Mouse (Mus musculus) liver, adult 2 months (tissue): ENCODE data around the gene Tuba1a. TPM values are rescaled to one million over a fixed set of nuclear protein-coding genes. Genes with fewer than 3 reads are reported as not detected.

Source experiments
- DNase-seq: peaks from one replicate; pipeline ENCODE4 v3.0.0-alpha.2; 2011; ENCODE audit warnings: low read depth, low spot score; ENCODE audit errors: extremely low read depth
- H3K27ac ChIP-seq: fragments of 200-500 bp; replicated peaks from 2 replicates; pipeline ENCODE4 v1.5.1; 2012; ENCODE audit warnings: low read depth, mild to moderate bottlenecking, control low read depth, inconsistent platforms, low read length; ENCODE audit not compliant: insufficient read depth
- H3K27me3 ChIP-seq: fragments of 200-500 bp; 2 replicates; pipeline ENCODE4 v1.6.1; 2012; ENCODE audit warnings: mild to moderate bottlenecking, moderate library complexity, low read length, inconsistent platforms; ENCODE audit not compliant: control insufficient read depth, insufficient read depth
- H3K36me3 ChIP-seq: fragments of 200-500 bp; 2 replicates; pipeline ENCODE4 v1.6.1; 2012; ENCODE audit warnings: low read length, inconsistent platforms; ENCODE audit not compliant: control insufficient read depth, insufficient read depth
- H3K4me1 ChIP-seq: fragments of 200-500 bp; 2 replicates; pipeline ENCODE4 v1.6.1; 2011; ENCODE audit warnings: low read length; ENCODE audit not compliant: control insufficient read depth, insufficient read depth
- H3K4me3 ChIP-seq: fragments of 200-500 bp; 2 replicates; pipeline ENCODE4 v1.5.1; 2011; ENCODE audit warnings: low read depth, mild to moderate bottlenecking, control low read depth, low read length, moderate library complexity; ENCODE audit not compliant: insufficient read depth
- H3K79me2 ChIP-seq: fragments of 200-500 bp; 2 replicates; pipeline ENCODE4 v1.6.1; 2012; ENCODE audit warnings: inconsistent platforms, mild to moderate bottlenecking, low read length, moderate library complexity; ENCODE audit not compliant: control insufficient read depth, insufficient read depth
- H3K9ac ChIP-seq: fragments of 200-500 bp; 2 replicates; pipeline ENCODE4 v1.6.1; 2012; ENCODE audit warnings: low read depth, mild to moderate bottlenecking, control low read depth, inconsistent platforms, low read length
- CTCF ChIP-seq: fragments of 200-500 bp; IDR thresholded peaks from 2 replicates; pipeline ENCODE4 v1.5.1; 2011; ENCODE audit warnings: low read depth, low read length, control low read depth
- POLR2A ChIP-seq: fragments of 200-500 bp; IDR thresholded peaks from 2 replicates; pipeline ENCODE4 v1.6.1; 2011; ENCODE audit warnings: low read length, control low read depth; ENCODE audit not compliant: insufficient read depth; ENCODE audit errors: extremely low read depth
- WGBS: fragments of 180-500 bp; shearing (Covaris S2); methylation state at CpG from one replicate; pipeline ENCODE4 v1.1.7; 2018; 5-methylcytosine and 5-hydroxymethylcytosine counted together
- polyA plus RNA-seq: library from polyadenylated mRNA; depleted of rRNA; stranded (reverse); fragments of >200 nt; gene quantifications from 2 replicates; pipeline ENCODE4 v1.2.3, GENCODE M21; 2012; rRNA removed
- total RNA-seq: library from RNA; depleted of rRNA; stranded (reverse); fragments of >200 nt; gene quantifications from 2 replicates; pipeline ENCODE4 v1.2.3, GENCODE M21; 2014; rRNA removed

Tuba1a gene
- total and polyA plus RNA-seq, 2 experiments = 8.4 to 13.7 TPM

- peaks cover 9% of the 10 kb centered on the region; the same call in 1 of the 2 replicates for H3K79me2 ChIP-seq
- H3K4me1 ChIP-seq = peaks cover 11% of the 10 kb centered on the region
- no peak overlapping the region for H3K4me3 ChIP-seq
- WGBS = 98% methylated on average over 6 of the region's 6 CpGs
- DNase-seq = no peak
- TF ChIP-seq CTCF (no peak), POLR2A (no peak)
- no peaks in the 10 kb centered on the region for H3K27me3 ChIP-seq
- H3K36me3 ChIP-seq = peaks cover 12% of the 10 kb centered on the region
- no peak overlapping the region for H3K27ac ChIP-seq
- H3K9ac ChIP-seq = no peak overlapping the region
Observed at GRCm38 (mm10) chr15:98914903-98915302, 38.6 kb downstream of the Tuba1a start.

DNA sequence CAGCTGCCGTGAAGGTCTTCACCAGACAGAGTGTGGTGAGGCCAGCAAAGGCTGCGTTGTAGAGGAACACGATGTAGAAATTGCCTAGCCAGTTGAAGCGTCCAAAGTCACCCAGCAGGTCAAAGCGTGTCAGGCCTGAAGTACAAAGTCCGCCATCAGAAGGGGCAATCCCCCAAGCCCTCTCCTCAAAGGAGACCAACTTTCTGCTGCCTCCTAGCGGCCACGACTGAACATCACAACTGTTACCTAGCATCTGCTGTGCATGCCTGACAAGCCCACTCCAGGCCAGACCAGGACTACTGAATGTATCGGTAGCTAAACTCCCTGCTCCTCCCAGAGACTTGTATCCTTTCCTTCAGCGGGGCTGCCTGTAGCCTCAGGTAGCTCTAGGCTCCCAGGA, 48.8 kb downstream of the Tuba1a start:
- Histone ChIP-seq H3K27ac (no peak overlapping the region), H3K79me2 (no peaks in the 10 kb centered on the region), H3K9ac (no peak overlapping the region), H3K4me1 (no peaks in the 10 kb centered on the region), H3K27me3 (no peaks in the 10 kb centered on the region), H3K4me3 (no peak overlapping the region), H3K36me3 (peaks cover 4% of the 10 kb centered on the region; the same call in 1 of the 2 replicates)
- TF ChIP-seq CTCF (peak; percentile 73), POLR2A (no peak)
- DNase-seq = no peak
- 51% methylated on average over 10 of the region's 10 CpGs for WGBS

GRCm38 (mm10) chr15:98902600-98902999, 50.9 kb downstream of the Tuba1a start:
- H3K9ac ChIP-seq = no peak overlapping the region
- H3K4me3 ChIP-seq = no peak overlapping the region
- peaks cover under 1% of the 10 kb centered on the region; the same call in 1 of the 2 replicates for H3K27me3 ChIP-seq
- H3K36me3 ChIP-seq = peaks cover 3% of the 10 kb centered on the region; the same call in 1 of the 2 replicates
- 98% methylated on average over 2 of the region's 2 CpGs for WGBS
- H3K27ac ChIP-seq = no peak overlapping the region
- no peaks in the 10 kb centered on the region for H3K79me2 ChIP-seq
- TF ChIP-seq POLR2A = no peak
- no peak for TF ChIP-seq CTCF
- no peak for DNase-seq
- H3K4me1 ChIP-seq = no peaks in the 10 kb centered on the region

DNA sequence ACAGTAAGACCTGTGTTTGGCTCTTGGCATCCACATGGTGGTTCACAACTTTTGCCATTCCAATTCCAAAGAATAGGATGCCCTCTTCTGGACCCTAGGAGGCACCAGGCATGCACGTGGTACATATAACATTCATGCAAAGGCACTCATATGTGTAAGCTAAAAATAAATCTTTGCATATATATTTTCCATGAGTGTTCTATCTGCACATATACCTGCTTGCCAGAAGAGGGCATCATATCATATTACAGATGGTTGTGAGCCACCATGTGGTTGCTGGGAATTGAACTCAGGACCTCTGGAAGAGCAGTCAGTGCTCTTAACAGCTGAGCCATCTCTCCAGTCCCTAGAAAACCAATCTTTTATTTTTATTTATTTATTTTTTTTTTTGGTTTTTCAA, 52.0 kb downstream of the Tuba1a start:
- DNase-seq = no peak
- no peak overlapping the region for H3K27ac ChIP-seq
- no peaks in the 10 kb centered on the region for H3K4me1 ChIP-seq
- no peak for TF ChIP-seq CTCF
- TF ChIP-seq POLR2A = no peak
- WGBS = 83% methylated on average over 1 of the region's 1 CpGs
- H3K4me3 ChIP-seq = no peak overlapping the region
- H3K36me3 ChIP-seq = no peaks in the 10 kb centered on the region
- H3K79me2 ChIP-seq = no peaks in the 10 kb centered on the region
- no peak overlapping the region for H3K9ac ChIP-seq
- peaks cover 7% of the 10 kb centered on the region; the same call in 1 of the 2 replicates for H3K27me3 ChIP-seq

Other genes with a start within 250 kb of the Tuba1a start
- not detected in 2 replicates for gene Ccdc65, start 245.5 kb downstream of the Tuba1a start, total RNA-seq
- not detected in 2 replicates for gene Ccdc65, start 245.5 kb downstream of the Tuba1a start, polyA plus RNA-seq
- 22.4 and 26.6 TPM in 2 replicates for gene Fkbp11, start 225.5 kb downstream of the Tuba1a start, total RNA-seq
- 12.2 and 22.4 TPM in 2 replicates for gene Fkbp11, start 225.5 kb downstream of the Tuba1a start, polyA plus RNA-seq
- gene Arf3, start 190.5 kb downstream of the Tuba1a start, total RNA-seq = 10.5 and 14.0 TPM in 2 replicates
- gene Arf3, start 190.5 kb downstream of the Tuba1a start, polyA plus RNA-seq = 41.3 and 43.0 TPM in 2 replicates
- gene Wnt10b, start 175.6 kb downstream of the Tuba1a start, total RNA-seq = 0.47 TPM in 1 of 2 replicates, not detected in the other
- not detected in 2 replicates for gene Wnt10b, start 175.6 kb downstream of the Tuba1a start, polyA plus RNA-seq
- gene Wnt1, start 163.8 kb downstream of the Tuba1a start, total RNA-seq = not detected in 2 replicates
- not detected in 2 replicates for gene Wnt1, start 163.8 kb downstream of the Tuba1a start, polyA plus RNA-seq
- gene Ddn, start 144.2 kb downstream of the Tuba1a start, total RNA-seq = 0.13 TPM in 1 of 2 replicates, not detected in the other
- not detected in 2 replicates for gene Ddn, start 144.2 kb downstream of the Tuba1a start, polyA plus RNA-seq
- gene Prkag1, start 122.2 kb downstream of the Tuba1a start, total RNA-seq = 40.1 and 41.4 TPM in 2 replicates
- gene Prkag1, start 122.2 kb downstream of the Tuba1a start, polyA plus RNA-seq = 35.6 and 37.7 TPM in 2 replicates
- gene Kmt2d, start 82.5 kb downstream of the Tuba1a start, total RNA-seq = 6.6 and 10.1 TPM in 2 replicates
- gene Kmt2d, start 82.5 kb downstream of the Tuba1a start, polyA plus RNA-seq = 7.1 and 10.3 TPM in 2 replicates
- 0.94 and 1.8 TPM in 2 replicates for gene Rhebl1, start 59.2 kb downstream of the Tuba1a start, total RNA-seq
- gene Rhebl1, start 59.2 kb downstream of the Tuba1a start, polyA plus RNA-seq = 0.35 and 0.37 TPM in 2 replicates
- under 0.01 and 0.13 TPM in 2 replicates for gene Dhh, start 55.2 kb downstream of the Tuba1a start, total RNA-seq
- gene Dhh, start 55.2 kb downstream of the Tuba1a start, polyA plus RNA-seq = 0.18 and 0.45 TPM in 2 replicates
- gene Lmbr1l, start 35.5 kb downstream of the Tuba1a start, total RNA-seq = 24.3 and 28.8 TPM in 2 replicates
- 21.3 and 32.4 TPM in 2 replicates for gene Lmbr1l, start 35.5 kb downstream of the Tuba1a start, polyA plus RNA-seq
- 49.9 and 99.4 TPM in 2 replicates for gene Tuba1b, start 19.1 kb downstream of the Tuba1a start, total RNA-seq
- gene Tuba1b, start 19.1 kb downstream of the Tuba1a start, polyA plus RNA-seq = 151 and 183 TPM in 2 replicates
- gene Gm49450, start 152 bp downstream of the Tuba1a start, total RNA-seq = not detected in 2 replicates
- 2.9 and 3.1 TPM in 2 replicates for gene Gm49450, start 152 bp downstream of the Tuba1a start, polyA plus RNA-seq
- 60.9 and 85.4 TPM in 2 replicates for gene Tuba1c, start 76.2 kb upstream of the Tuba1a start, total RNA-seq
- 281 and 339 TPM in 2 replicates for gene Tuba1c, start 76.2 kb upstream of the Tuba1a start, polyA plus RNA-seq
- 0.07 and 0.09 TPM in 2 replicates for gene Prph, start 101.5 kb upstream of the Tuba1a start, total RNA-seq
- gene Prph, start 101.5 kb upstream of the Tuba1a start, polyA plus RNA-seq = 0.09 and 0.39 TPM in 2 replicates
- gene Troap, start 120.9 kb upstream of the Tuba1a start, total RNA-seq = 0.34 TPM in 1 of 2 replicates, not detected in the other
- gene Troap, start 120.9 kb upstream of the Tuba1a start, polyA plus RNA-seq = not detected in 2 replicates
- gene C1ql4, start 134.1 kb upstream of the Tuba1a start, total RNA-seq = not detected in 2 replicates
- gene C1ql4, start 134.1 kb upstream of the Tuba1a start, polyA plus RNA-seq = 0.10 and 0.11 TPM in 2 replicates
- 146 and 151 TPM in 2 replicates for gene Dnajc22, start 139.5 kb upstream of the Tuba1a start, total RNA-seq
- gene Dnajc22, start 139.5 kb upstream of the Tuba1a start, polyA plus RNA-seq = 119 and 120 TPM in 2 replicates
- 2.7 and 3.2 TPM in 2 replicates for gene Spats2, start 172.2 kb upstream of the Tuba1a start, total RNA-seq
- 2.5 and 2.9 TPM in 2 replicates for gene Spats2, start 172.2 kb upstream of the Tuba1a start, polyA plus RNA-seq